Mouse (Mus musculus) ES-E14 (cell line): ENCODE data around the gene Tenm3.

Experiments used
- CHD2 ChIP-seq: IDR thresholded peaks from 2 replicates; pipeline ENCODE4 v1.6.1; 2014; ENCODE audit warnings: mild to moderate bottlenecking, low read depth, low read length, inconsistent platforms
- MAFK ChIP-seq: IDR thresholded peaks from 2 replicates; pipeline ENCODE4 v1.6.1; 2014; ENCODE audit warnings: mild to moderate bottlenecking, low read depth, low read length, inconsistent platforms; ENCODE audit not compliant: insufficient read depth

- TF ChIP-seq MAFK (no peak), CHD2 (no peak)
These were observed 99.8 kb downstream of the Tenm3 start for GRCm38 (mm10) chr8:48743912-48744311.
